Mouse (Mus musculus) kidney, postnatal 10 days (tissue): ENCODE measurements around the gene Mfrp.

ENCODE experiments used
- DNase-seq: peaks from one replicate; pipeline ENCODE4 v3.0.0; 2021; ENCODE audit warnings: mixed read lengths

The Mfrp gene

DNA sequence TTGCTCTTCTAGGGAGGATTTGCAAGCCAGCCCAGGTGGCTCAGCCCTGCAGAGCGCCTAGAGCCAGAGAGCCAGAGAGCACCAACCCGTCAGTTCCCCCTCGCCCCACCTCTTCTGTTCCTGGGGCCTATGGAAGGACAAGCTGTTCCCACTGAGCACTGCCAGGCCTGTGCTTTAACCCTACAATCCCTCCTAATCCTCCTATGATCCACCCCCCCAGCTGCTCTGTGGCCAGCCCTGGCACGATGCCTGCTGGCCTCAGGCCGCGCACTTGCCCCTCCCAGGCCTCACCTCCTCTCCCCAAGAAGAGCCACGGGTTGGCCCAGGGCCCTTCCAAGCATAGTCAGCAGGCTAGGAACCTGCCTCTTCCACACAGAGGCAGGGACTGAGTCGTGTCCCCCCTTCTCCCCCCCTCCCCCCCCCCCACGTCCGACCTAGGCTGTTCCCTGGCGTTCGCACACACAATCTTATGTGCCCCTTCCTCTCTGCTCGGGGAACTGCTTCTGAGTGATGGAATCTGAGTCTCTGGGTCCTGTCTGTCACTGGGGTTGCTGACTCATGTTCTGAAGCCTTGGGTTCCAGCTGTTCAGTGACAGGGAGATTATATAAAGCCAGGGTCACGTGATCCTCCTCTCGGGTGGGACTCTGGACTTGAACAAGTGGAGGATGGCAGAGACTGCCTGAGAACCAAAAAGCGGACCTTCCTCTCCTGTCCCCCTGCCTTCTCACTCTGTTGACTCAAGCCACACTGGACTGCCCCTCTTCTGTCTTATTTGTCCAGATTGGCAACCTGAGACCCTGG lies 22.4 kb upstream of the Mfrp start:
- DNase-seq = peak; percentile 90

DNA sequence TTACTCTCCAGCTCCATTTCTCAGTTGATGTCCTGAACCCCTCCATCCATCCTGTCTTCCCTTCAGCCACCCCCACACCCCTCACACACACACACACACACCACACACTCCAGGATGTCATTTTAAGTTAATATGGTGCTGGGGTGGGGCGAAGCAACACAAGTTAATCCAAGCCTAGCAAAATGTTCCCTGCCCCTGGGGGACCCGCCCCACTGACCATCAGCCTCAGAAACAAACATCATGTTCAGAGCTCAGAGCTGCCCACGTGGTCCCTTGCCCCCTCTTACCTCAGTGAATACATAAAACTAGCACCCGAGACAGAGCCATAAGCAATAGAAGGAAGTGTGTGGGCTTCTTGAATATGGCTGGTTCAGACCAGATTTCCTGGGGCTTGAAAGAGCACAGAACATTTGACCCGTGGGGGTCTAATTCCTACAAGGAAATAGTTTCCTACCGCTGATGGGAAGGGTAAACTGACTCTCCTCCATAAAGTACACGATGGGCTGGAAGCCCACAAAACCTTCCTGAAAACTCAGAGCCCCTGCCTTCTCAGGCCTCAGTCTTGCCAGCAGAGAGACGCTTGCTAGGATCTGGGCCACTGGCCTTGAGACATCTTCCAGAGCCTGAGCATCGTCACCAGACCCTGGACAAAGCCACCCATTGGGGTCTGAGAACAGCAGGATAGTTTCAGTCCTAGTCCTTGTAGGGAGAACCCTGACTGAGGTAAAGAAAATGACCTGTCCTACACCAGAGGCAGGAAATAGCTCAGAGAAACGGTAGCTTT lies 21.3 kb upstream of the Mfrp start:
- peak; percentile 76 for DNase-seq

DNA sequence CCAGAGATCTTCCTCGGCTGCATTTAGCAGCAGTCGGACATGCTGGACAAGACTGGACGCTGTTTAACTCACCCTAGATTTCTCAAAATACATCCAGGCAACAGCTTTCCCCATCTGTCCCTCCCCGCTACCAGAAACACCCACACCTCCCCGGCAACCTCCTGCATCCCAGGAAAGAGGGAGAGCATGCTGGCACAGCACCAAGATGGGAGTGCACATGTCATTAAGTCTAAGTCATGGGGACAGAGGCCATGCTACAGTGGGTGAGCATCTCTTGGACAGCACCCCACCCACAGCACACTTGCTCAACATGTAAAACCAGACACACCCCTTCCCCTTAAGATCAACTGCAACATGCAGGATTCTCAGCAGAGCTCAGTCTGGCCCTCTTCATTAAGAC lies 20.6 kb upstream of the Mfrp start:
- DNase-seq = peak; percentile 65

DNA sequence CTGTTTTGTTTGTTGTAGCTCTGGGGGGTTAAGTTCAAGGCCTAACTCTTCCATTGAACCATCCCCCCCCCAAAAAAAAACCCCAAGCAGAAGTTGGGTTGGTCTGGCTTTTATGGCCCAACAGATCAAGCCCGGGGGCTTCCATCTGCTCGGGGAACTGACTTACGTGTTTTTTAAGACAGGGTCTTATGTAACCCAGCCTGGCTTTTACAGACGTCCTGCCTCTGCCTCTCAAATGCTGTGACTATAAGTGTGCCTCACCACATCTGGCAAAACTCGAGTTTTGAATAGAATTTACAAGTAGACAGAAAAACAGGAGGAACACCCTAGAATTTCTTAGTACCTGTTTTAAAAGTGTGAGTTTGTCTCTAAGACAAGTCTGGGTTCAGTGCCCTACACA lies 19.9 kb upstream of the Mfrp start:
- no peak for DNase-seq

DNA sequence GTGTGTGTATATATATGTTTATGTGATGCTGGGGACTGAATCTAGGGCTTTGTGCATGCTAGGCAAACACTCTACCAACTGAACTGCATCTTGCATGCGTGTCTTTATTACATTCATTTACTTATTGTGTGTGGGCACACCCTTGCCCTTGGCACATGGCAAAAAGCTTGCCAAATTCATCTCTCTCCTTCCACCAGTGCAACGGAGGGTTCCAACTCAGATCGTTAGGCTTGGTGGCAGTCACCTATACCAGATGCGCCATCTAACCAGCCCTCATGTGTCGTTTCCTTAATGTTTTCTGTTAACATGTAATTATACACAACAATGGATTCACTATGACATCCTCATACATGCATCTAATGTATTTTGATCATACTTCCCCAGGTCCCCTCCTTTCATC lies 19.3 kb upstream of the Mfrp start:
- no peak for DNase-seq

DNA sequence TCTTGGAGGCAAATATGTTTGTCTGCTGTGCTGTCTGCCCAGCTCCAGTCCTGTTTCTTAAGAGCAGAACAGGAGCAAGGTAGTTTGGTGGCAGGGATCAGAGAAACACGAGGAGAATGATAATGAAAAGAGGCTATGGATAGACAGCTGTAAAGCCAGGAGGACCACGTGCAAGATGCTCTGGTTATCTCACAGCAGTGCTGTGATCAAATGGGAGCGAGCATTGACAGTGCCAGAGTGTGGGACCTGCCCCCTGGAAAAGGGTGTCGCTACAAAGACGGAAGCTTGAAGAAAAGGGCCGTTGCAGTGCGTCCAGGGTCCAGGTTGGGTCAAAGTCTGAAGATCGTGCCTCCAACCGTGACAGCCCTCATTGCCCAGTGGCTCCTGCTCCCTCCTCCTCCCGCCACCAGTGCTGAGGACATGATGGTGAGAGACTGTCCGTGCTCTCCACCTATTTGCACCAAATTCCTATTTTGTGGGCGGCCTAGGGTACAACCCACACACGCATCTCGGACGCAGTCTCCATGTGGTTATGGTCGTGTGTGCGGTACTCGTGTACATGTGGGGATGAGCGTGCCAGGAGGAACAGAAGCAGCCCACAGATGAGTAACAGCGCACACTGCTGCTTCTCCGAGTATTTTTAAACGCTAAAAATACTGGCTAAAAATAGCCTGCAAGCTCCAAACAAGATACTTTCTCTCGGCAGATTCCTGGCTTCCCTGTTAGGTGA lies 18.0 kb upstream of the Mfrp start:
- peak; percentile 72 for DNase-seq

DNA sequence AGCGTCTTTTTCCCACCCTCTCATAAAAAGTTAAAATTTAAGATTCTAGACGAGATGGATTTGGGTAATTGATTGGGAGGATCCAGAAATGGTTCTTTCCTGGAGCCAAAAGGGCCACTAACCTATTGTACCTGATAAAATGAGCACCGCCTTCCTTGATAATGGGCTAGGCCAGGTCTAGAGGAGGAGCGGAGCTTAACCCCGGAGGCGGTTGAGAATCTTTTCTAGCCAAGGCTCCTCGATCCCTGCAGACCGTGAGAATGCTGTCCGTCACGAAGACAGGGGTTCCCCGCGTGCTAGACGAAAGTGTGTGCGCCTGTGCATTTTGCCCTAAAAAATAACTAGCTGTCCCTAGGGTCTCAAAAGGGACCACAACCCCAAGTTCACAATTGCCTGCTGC lies 17.3 kb upstream of the Mfrp start:
- no peak for DNase-seq

DNA sequence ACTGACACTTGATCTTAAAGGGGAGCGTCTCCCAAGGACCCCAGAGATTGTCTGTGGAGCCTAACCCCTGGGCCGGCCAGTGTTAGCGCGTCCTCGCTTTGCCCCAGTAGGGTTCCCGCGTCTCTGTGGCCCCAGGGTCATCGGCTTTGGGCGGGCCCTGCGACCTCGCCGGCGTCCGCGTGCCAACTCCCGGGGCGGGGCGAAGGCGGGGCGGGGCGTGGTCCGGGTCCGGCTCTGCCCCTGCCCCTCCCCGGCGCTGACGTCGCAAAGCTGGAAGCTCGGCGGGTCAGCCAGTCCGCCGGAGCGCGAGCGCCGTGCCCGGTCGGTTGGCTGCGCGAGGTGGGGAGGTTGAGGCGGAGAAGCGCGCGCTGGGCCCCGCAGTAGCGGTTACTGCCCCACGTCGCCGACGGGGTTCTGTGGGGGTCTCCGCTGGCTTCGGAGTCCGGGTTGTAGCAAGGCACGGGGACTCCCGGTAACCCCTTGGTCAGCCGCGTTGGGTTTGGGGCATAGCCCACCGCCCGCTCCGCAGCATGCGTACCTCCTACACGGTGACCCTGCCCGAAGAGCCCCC lies 16.8 kb upstream of the Mfrp start:
- DNase-seq = peak; percentile 99

DNA sequence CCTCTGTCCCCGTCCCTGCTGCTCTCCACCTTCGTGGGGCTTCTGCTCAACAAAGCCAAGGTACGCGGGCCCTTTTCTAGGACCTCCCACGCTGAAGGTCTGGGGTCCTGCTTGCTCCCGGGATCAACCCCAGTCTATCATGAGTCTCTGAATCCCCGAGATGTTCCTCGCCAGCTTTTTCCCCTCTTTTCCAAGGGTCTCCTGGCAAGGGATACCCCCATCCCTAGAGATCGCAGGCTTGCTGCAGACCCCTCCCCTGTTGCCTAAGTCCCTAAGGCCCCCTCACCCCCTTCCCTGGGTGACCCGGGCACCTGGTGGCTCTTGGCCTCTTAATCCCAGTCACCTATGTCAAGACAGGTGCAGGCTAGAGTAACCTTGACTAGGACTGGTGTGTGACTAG lies 16.3 kb upstream of the Mfrp start:
- DNase-seq = peak; percentile 28

DNA sequence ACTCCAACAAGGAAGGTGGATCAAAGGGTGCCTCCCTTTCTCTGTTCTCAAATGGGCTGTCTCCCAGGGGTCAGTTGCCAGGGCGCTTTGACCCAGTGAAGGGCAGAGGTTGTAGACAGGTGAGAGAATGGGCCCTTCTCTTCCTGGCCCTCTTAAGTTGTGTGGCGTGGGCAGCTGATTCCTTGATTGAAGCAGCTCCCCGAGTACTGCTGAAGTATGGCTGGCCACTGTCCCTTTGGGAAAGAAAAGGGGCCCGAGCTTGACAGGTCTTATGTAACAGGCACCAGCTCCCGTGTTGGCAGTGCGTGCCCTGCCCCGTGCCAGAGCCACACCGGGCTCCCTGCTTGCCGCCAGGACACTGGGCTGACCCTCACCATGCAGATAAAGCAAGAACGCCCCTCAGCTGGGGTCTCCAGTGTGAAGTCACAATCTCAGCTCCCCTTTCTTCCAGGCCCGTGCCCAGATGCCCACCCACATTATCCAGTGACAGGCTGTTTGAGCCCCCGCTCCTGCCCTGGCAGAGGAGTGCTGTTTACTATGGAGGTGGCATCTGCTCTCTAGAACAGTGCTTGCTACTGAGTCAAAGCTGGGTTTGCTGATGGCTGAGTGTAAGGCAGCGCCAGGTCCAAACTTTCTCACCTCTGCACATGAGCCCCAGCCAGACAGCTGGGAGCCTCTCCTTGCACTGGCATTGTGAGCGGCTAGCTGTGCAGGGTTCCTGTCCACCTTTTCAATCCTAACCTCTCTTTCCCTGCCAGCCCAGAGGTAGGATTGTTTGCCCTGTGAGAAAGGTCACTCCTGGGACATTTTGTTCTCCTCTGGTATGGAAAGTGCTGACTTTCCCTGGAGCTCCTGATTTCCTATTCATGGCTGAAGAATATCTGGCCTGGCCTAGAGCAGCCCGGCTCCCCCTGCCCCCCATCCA lies 15.5 kb upstream of the Mfrp start:
- DNase-seq = peak; percentile 57

DNA sequence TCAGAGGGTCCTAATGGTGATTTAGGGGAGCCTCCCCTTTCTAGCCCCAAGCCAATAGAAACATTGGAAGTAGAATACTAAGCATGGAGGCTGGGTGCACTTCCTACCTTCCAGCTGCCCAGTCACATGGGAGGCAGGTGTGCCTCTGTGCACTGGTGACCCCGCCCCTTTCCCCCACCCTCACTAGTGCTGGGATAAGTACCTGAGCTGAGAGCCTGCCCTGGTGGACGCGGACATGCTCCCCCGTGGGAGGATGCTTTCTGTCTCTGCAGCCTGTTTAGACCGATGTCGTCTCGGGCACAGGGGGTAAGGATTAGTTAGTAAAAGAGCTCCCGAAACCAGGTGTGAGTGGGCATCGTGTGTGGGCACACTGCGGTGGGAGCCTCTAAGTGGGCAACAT lies 14.6 kb upstream of the Mfrp start:
- DNase-seq = peak; percentile 56

DNA sequence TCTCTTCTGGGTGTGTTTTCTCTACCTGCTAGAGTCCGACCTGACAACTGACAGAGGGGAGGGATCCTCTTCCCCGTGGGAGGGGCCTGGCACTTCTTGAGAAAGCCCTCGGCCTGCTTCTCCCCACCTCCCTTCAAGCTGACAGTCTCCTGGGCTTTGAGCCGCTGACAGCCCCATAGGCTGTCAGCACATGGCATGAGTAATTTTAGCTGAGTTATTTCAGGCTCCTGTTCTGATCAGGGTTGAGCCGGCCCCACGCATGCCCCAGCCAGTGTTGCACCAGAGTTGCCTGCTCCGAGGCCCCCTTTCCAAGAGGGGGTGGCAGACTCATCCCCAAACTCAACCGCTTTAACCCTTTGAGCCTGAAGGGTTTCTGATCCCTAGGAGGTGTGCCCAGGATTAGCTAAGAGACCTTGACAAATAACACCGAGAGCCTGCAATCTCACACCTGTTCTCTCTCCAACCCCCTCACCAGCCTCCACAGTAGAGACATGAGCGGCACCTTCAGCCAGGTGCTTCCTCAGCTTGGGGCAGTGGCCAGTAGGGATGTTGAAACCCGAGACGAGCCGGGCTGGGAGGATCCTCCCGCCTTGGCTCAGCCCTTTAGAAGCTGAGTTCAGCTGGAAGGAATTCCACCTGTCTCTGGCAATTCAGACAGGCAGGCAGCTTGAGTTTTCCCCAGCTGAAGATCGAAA lies 13.6 kb upstream of the Mfrp start:
- DNase-seq = peak; percentile 59

DNA sequence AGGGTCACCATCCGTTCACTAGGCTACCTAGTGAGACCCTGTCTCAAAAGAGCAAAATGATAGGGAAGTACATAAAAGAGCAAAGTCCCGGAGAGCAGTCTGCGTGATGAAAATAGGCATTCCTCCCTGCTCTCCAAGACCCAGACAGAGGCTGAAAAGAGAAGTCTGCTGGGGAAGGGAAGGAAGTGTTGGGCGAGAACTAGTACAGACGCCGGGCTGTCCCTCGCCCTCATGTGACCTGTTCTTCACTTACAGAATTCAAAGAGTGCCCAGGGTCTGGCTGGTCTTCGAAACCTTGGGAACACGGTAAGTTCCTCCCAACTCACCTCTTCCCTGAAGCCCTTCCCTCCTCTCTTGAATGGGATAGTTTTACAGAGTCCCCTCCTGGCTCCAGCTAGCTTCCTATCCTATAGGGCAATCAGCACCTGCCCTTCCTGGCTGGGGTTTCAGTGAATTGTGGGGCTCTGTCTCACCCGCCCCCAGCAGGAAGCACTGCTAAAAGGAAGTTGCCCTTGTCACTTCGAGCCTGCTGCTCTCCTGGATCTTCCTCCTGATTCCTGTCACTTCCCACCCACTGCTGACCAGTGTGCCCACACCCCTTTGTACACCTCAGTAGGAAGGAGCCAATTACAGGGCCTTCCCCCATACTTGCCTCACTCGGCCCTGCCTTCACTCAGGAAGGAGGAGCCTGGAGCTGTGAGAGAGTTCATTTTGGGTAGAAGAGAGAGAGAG lies 12.5 kb upstream of the Mfrp start:
- no peak for DNase-seq

DNA sequence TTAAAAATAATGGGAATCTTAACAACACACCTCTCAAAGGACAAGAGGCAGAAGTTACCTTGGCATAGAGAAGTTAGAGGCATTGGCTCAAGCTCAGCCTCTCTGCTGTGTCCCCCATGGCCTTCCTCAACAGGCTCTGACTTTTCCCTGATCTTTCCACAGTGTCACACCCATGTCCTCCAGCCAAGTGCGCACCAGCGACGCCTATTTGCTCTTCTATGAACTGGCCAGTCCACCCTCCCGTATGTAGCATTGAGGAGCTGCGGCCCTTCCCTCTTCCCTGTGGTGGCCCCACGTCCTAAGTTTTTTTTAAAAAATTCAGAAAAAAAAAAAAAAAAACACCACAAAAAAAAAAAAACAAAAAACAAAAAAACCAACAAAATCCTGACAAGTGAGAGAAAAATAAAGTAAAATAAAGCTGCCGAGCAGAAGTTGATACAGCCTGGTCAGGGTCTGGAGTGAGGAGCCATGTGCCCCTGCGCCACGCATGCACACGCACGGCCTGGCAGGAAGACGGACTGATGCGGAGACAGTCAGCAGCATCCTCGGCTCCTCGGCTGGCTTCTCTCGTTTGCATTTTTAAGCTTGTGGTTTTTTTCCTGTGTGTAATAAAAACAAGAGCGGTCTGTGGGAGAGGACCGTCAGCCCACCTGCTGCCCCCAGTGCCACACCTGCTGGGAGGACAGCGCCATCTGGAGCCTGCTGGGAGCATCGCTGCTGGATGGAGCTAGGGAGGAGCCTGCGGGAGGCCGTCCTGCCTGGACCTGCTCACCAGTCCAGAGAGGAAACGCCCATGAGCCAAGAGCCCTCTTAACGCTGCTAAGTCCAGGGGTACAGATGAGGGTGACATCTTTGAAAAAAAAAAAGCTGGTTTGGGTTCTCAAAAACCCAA lies 7.7 kb upstream of the Mfrp start:
- DNase-seq = peak; percentile 88

DNA sequence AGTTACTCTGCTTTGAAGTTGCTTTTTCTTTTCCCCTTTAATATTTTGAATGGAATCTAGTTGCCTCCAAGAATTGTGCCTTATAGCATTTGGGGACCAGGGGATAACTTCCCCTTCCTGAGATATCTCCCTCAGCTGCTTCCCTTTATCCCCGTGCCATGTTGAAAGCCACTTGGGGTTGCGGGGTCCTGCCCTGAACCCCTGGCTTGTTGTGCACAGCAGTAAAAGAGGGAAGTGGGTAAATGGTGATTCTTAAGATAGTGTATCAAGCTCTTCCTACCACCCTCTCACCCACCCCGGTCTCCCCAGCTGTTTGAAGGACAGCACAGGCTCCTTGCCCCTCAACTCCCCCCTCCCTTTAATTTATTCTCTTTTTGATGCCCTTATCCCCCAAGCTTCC lies 6.8 kb upstream of the Mfrp start:
- DNase-seq = no peak

DNA sequence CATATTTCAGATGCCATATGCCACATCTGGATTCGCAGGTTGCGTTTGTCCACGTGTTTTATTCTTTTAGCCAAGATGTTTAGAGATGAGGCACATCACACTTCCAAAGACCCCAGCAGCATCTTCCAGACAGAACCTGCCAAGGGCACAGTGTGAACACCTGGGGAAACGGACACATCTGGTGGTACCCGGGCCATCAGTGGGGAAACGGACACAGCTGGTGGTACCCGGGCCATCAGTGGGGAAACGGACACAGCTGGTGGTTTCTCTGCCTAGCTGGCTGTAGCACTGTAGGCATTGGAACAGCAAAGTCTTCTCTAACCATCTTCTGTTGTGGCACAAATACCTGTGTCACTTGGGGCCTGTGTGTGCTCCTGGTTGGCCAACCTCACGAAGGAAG lies 5.7 kb upstream of the Mfrp start:
- no peak for DNase-seq

DNA sequence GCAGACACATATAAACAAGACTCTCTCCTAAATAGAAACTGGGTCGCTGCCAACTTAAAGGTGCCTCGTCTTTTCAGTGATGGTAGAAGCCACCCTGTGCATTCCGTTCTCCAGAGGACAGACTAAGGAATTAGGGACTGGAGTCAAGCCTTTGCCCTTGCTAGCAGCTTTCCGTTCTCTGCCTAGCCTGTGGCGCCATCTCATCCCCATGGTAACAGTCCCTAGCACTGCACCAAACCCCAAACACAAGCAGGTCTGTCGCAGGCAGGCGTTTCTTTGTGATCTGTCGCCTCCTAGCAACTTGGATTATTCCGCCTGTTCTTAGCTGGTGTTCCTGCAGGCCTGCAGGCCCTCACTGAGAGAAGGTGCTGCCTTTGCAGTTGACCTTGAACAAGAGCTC lies 5.0 kb upstream of the Mfrp start:
- DNase-seq = no peak

DNA sequence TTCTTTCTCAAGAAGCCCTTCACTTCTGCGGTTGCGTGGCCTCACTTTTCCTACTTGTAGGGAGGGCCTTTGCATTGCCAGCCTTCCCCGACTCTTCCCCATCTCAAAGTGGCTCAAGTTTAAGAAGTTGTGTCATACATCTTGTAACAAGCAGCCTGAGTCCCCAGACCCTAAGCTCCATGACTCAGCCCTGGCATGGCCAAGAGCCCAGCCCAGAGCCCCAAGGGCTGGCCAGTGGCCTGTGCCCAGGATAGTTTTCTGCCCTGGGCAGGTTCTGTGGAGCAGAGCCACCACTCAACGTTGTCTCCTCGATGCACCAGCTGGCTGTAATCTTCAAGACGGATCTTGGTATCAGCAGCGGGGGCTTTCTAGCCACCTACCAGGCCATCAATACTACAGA lies 3.4 kb downstream of the Mfrp start:
- DNase-seq = no peak

DNA sequence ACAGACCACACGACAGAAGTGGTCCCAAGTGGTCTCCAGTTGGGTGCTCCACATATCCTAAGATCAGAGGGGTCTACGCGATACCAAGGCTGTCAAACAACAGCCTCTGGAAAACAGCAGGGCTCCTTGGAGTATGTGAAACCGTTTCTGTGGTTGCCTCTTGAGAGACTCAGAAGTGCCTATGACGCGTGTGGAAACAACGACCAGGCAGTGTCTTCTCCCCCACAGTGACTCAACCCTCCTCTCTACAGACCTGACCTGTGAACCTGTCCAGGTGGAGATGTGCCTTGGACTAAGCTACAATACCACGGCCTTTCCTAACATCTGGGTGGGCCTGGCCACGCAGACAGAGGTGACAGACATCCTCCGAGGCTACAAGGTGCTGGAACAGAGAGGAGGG lies 4.3 kb downstream of the Mfrp start:
- no peak for DNase-seq

DNA sequence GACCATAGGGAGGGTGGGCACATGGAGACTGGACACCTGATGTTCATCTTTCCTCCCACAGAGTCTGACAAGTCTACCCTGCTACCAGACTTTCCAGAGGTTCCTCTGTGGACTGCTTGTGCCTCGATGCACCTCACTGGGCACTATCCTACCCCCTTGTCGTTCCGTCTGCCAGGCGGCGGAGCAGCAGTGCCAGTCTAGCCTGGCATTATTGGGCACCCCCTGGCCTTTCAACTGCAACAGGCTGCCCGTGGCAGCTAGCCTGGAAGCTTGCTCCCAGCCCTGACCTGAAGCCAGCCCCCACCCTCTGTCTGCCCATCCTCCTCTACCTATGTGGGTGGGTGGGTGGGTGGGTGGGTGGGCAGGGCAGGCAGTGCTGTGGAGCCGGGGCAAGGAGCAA lies 4.7 kb downstream of the Mfrp start:
- no peak for DNase-seq
